Mouse (Mus musculus): Measurements from ENCODE around the gene 1810037I17Rik.
A peak's percentile ranks its signal among the peaks of the same experiment; 100 is the strongest.

1810037I17Rik gene

GRCm38 (mm10) chr3:122924009-122924914 is at the start of gene 1810037I17Rik:
TSS of gene 1810037I17Rik (plus strand) at chr3:122924203.
- peak; percentile 96 for DNase-seq (ENCODE audit: low read depth in 2 of 2, low spot score in 2 of 2)

- DNase-seq (ENCODE audit: low read depth in 2 of 2, low spot score in 2 of 2) = no peak
Measured at GRCm38 (mm10) chr3:122876870-122877269, 47.1 kb upstream of the 1810037I17Rik start.

GRCm38 (mm10) chr3:122877543-122877942 is 46.5 kb upstream of the 1810037I17Rik start:
- DNase-seq (ENCODE audit: low read depth in 2 of 2, low spot score in 2 of 2) = no peak

- DNase-seq (ENCODE audit: low read depth in 2 of 2, low spot score in 2 of 2) = no peak
Measured at GRCm38 (mm10) chr3:122878705-122879315, 45.2 kb upstream of the 1810037I17Rik start.

GRCm38 (mm10) chr3:122887505-122888301 is 36.3 kb upstream of the 1810037I17Rik start:
- DNase-seq (ENCODE audit: low read depth in 2 of 2, low spot score in 2 of 2) = no peak

- DNase-seq (ENCODE audit: low read depth in 2 of 2, low spot score in 2 of 2) = no peak
Measured at GRCm38 (mm10) chr3:122888371-122888819, 35.6 kb upstream of the 1810037I17Rik start.

- DNase-seq (ENCODE audit: low read depth in 2 of 2, low spot score in 2 of 2) = no peak
Measured at GRCm38 (mm10) chr3:122894772-122895171, 29.2 kb upstream of the 1810037I17Rik start, which contains the start of gene Fabp2. TSS of gene Fabp2 (plus strand) at chr3:122895072.

GRCm38 (mm10) chr3:122895189-122895731 is 28.7 kb upstream of the 1810037I17Rik start:
- DNase-seq (ENCODE audit: low read depth in 2 of 2, low spot score in 2 of 2) = no peak

- DNase-seq (ENCODE audit: low read depth in 2 of 2, low spot score in 2 of 2) = no peak
Measured at GRCm38 (mm10) chr3:122898254-122898653, 25.7 kb upstream of the 1810037I17Rik start.

GRCm38 (mm10) chr3:122903746-122904433 is 20.1 kb upstream of the 1810037I17Rik start:
- DNase-seq (ENCODE audit: low read depth in 2 of 2, low spot score in 2 of 2) = peak in 1 of 2 experiments; percentile 11

GRCm38 (mm10) chr3:122907841-122908240 is 16.2 kb upstream of the 1810037I17Rik start:
- no peak for DNase-seq (ENCODE audit: low read depth in 2 of 2, low spot score in 2 of 2)

- DNase-seq (ENCODE audit: low read depth in 2 of 2, low spot score in 2 of 2) = no peak
Measured at GRCm38 (mm10) chr3:122915493-122915892, 8.5 kb upstream of the 1810037I17Rik start.

GRCm38 (mm10) chr3:122916191-122916680 is 7.8 kb upstream of the 1810037I17Rik start:
- DNase-seq (ENCODE audit: low read depth in 2 of 2, low spot score in 2 of 2) = no peak

GRCm38 (mm10) chr3:122918672-122919071 is 5.3 kb upstream of the 1810037I17Rik start:
- DNase-seq (ENCODE audit: low read depth in 2 of 2, low spot score in 2 of 2) = no peak

- DNase-seq (ENCODE audit: low read depth in 2 of 2, low spot score in 2 of 2) = no peak
Measured at GRCm38 (mm10) chr3:122919260-122919659, 4.7 kb upstream of the 1810037I17Rik start, which contains the start of gene Gm10959. TSS of gene Gm10959 (minus strand) at chr3:122919360.

GRCm38 (mm10) chr3:122920572-122921435 is 3.2 kb upstream of the 1810037I17Rik start:
- no peak for DNase-seq (ENCODE audit: low read depth in 2 of 2, low spot score in 2 of 2)

- DNase-seq (ENCODE audit: low read depth in 2 of 2, low spot score in 2 of 2) = no peak
Measured at GRCm38 (mm10) chr3:122921676-122922527, 2.1 kb upstream of the 1810037I17Rik start.

- no peak for DNase-seq (ENCODE audit: low read depth in 2 of 2, low spot score in 2 of 2)
Measured at GRCm38 (mm10) chr3:122923147-122923546, 856 bp upstream of the 1810037I17Rik start.

Data from CD8-positive naive resting alpha-beta T cell, adult 2 months (primary cell).